Mouse (Mus musculus): ENCODE measurements at regions not wholly inside any gene's neighbourhood (a gene's known extent, or its start where the extent isn't known, plus 50 kb on each side); places are given as distances from the start of the nearest gene placed in this dataset.

GRCm38 (mm10) chr3:35334546-35334945, 419.4 kb upstream of the Atp11b start:
- Histone ChIP-seq H3K27me3 (replicated peaks; ENCODE audit: control insufficient read depth, insufficient read depth, low read length) (no peaks in the 10 kb centered on the region; the same call in 1 of the 2 replicates), H3K4me2 (ENCODE audit: low read length) (no peak overlapping the region), H3K4me3 (ENCODE audit: low read length) (no peak overlapping the region), H3K36me3 (ENCODE audit: control insufficient read depth, insufficient read depth, low read length) (no peaks in the 10 kb centered on the region), H3K9ac (ENCODE audit: low read depth, low read length) (no peak overlapping the region), H3K4me1 (ENCODE audit: control insufficient read depth, insufficient read depth, low read depth, low read length) (peaks cover 8% of the 10 kb centered on the region), H3K27ac (ENCODE audit: low read depth, low read length) (no peak overlapping the region), H3K9me3 (ENCODE audit: control insufficient read depth, low read length) (no peaks in the 10 kb centered on the region)
- ATAC-seq: no peak
- 10% methylated on average over 3 of the region's 3 CpGs for WGBS

GRCm38 (mm10) chr3:35335837-35336236, 418.1 kb upstream of the Atp11b start:
- 30% methylated on average over 5 of the region's 5 CpGs for WGBS
- ATAC-seq: no peak; the same call in 1 of the 2 replicates
- no peak overlapping the region for H3K4me3 ChIP-seq (ENCODE audit: low read length)
- peaks cover 15% of the 10 kb centered on the region for H3K4me1 ChIP-seq (ENCODE audit: control insufficient read depth, insufficient read depth, low read depth, low read length)
- no peaks in the 10 kb centered on the region for H3K9me3 ChIP-seq (ENCODE audit: control insufficient read depth, low read length)
- H3K27me3 ChIP-seq (replicated peaks; ENCODE audit: control insufficient read depth, insufficient read depth, low read length): no peaks in the 10 kb centered on the region; the same call in 1 of the 2 replicates
- H3K27ac ChIP-seq (ENCODE audit: low read depth, low read length): no peak overlapping the region
- H3K9ac ChIP-seq (ENCODE audit: low read depth, low read length): no peak overlapping the region
- H3K4me2 ChIP-seq (ENCODE audit: low read length): no peak overlapping the region
- no peaks in the 10 kb centered on the region for H3K36me3 ChIP-seq (ENCODE audit: control insufficient read depth, insufficient read depth, low read length)

- Histone ChIP-seq H3K27me3 (replicated peaks; ENCODE audit: control insufficient read depth, insufficient read depth, low read length) (0 out of 2 replicates have a peak, but pooled peaks cover 2% of the 10 kb centered on the region), H3K9ac (ENCODE audit: low read depth, low read length) (peak overlapping the region; percentile 62), H3K4me3 (ENCODE audit: low read length) (peak overlapping the region; percentile 42), H3K4me1 (ENCODE audit: control insufficient read depth, insufficient read depth, low read depth, low read length) (peaks cover 19% of the 10 kb centered on the region), H3K36me3 (ENCODE audit: control insufficient read depth, insufficient read depth, low read length) (no peaks in the 10 kb centered on the region), H3K27ac (ENCODE audit: low read depth, low read length) (peak overlapping the region; percentile 81), H3K9me3 (ENCODE audit: control insufficient read depth, low read length) (no peaks in the 10 kb centered on the region), H3K4me2 (ENCODE audit: low read length) (peak overlapping the region; percentile 72)
- peak; percentile 37 for ATAC-seq
- 2% methylated on average over 10 of the region's 10 CpGs for WGBS
Observed at GRCm38 (mm10) chr3:35340525-35340924, 413.4 kb upstream of the Atp11b start.

DNA sequence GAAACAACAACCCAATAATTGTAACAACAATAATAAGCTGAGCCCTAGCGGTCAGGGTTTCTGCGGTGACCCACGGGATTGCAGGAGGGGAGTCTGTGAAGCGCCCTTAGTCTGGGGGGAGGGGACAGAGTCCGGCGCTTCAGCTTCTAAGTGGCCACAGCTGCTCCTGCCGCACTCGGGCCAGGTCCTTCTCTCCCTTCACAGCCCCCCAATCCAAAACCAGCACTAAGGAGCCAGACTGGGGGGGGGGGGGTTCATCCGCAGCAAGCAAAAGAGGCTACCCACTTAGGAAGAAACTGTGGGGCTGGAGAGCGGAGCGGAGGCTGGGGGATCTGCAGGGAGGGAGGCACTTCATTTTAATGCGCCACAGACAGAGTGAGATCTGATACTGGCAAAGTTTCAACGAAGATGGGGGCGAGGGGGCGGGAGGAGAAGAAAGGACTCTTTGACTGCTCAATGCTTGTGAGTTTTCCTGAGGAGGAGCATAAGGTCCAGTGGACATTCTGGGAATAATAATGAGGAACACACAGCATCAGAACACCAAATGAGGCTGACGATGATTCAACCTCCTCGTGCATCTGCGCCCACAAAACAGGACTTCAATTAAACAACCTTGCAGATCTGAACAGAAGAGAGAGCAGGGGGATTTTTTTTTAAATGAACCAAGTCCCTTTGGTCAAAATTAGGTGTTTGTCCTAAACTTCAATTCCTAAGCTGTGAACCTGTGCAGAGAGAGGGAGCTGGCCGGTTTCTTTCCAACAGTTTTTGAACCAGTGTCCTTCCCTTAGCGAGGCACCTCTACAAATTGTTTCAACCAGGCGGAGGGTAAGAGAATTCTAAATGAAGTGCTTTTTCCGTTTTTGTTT, 412.7 kb upstream of the Atp11b start:
- Histone ChIP-seq H3K9me3 (ENCODE audit: control insufficient read depth, low read length) (no peaks in the 10 kb centered on the region), H3K36me3 (ENCODE audit: control insufficient read depth, insufficient read depth, low read length) (no peaks in the 10 kb centered on the region), H3K27ac (ENCODE audit: low read depth, low read length) (peak overlapping the region; percentile 81), H3K4me1 (ENCODE audit: control insufficient read depth, insufficient read depth, low read depth, low read length) (peaks cover 19% of the 10 kb centered on the region), H3K27me3 (replicated peaks; ENCODE audit: control insufficient read depth, insufficient read depth, low read length) (0 out of 2 replicates have a peak, but pooled peaks cover 2% of the 10 kb centered on the region), H3K4me3 (ENCODE audit: low read length) (peak overlapping the region; percentile 42), H3K4me2 (ENCODE audit: low read length) (peak overlapping the region; percentile 72), H3K9ac (ENCODE audit: low read depth, low read length) (peak overlapping the region; percentile 62)
- WGBS: 2% methylated on average over 22 of the region's 22 CpGs
- peak; percentile 96 for ATAC-seq

DNA sequence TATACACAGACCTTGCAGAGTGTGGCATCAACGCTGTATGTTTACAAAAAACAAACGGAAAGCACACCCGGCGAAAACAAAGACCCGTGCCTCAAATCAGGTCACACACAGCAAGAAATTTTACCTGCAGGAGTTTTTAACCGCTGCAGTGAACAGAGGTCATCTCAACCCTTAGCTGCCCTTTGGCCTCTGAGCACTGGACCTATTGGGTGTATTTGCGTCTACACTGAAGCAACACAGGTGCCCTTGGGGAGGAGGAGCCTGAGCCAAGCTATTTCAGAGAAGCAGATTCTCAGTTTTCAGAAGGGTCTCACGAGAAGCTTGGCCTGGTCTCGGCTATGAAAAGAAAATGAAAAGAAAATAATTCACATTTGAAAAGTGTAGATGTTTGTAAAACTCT, 412.1 kb upstream of the Atp11b start:
- H3K4me3 ChIP-seq (ENCODE audit: low read length): no peak overlapping the region; the same call in 1 of the 2 replicates
- peaks cover 19% of the 10 kb centered on the region for H3K4me1 ChIP-seq (ENCODE audit: control insufficient read depth, insufficient read depth, low read depth, low read length)
- H3K36me3 ChIP-seq (ENCODE audit: control insufficient read depth, insufficient read depth, low read length): no peaks in the 10 kb centered on the region
- H3K9ac ChIP-seq (ENCODE audit: low read depth, low read length): peak overlapping the region; percentile 17; the same call in 1 of the 2 replicates
- WGBS: 5% methylated on average over 9 of the region's 9 CpGs
- no peak for ATAC-seq
- peak overlapping the region; percentile 72 for H3K4me2 ChIP-seq (ENCODE audit: low read length)
- H3K9me3 ChIP-seq (ENCODE audit: control insufficient read depth, low read length): no peaks in the 10 kb centered on the region
- peak overlapping the region; percentile 75 for H3K27ac ChIP-seq (ENCODE audit: low read depth, low read length)
- 0 out of 2 replicates have a peak, but pooled peaks cover 2% of the 10 kb centered on the region for H3K27me3 ChIP-seq (replicated peaks; ENCODE audit: control insufficient read depth, insufficient read depth, low read length)

GRCm38 (mm10) chr3:35342584-35342983, 411.3 kb upstream of the Atp11b start:
- Histone ChIP-seq H3K4me2 (ENCODE audit: low read length) (no peak overlapping the region), H3K27ac (ENCODE audit: low read depth, low read length) (peak overlapping the region; percentile 59; the same call in 1 of the 2 replicates)

DNA sequence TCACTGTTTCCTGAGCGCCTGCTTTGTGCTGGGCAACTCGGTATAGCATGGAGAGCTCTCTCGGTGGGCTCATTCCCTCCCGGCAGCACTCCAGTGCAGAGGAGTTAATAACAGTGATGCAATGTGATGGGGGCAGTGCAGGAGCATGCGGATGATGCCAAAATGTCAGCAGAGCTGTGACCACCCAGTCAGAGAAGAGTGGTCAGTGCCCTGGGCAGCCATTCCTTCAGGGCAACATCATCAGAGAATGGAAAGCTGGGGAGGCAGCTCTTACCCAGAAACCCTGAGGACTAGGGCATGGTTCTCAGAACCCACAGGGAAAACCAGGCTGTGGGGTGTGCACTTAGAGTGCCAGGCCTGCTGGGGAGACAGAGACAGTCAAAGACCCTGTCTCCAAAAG, 410.0 kb upstream of the Atp11b start:
- no peak overlapping the region for H3K4me3 ChIP-seq (ENCODE audit: low read length)
- no peak overlapping the region for H3K4me2 ChIP-seq (ENCODE audit: low read length)
- 0 out of 2 replicates have a peak, but pooled peaks cover 2% of the 10 kb centered on the region for H3K27me3 ChIP-seq (replicated peaks; ENCODE audit: control insufficient read depth, insufficient read depth, low read length)
- ATAC-seq: no peak
- WGBS: 51% methylated on average over 5 of the region's 5 CpGs
- no peaks in the 10 kb centered on the region for H3K9me3 ChIP-seq (ENCODE audit: control insufficient read depth, low read length)
- peaks cover 19% of the 10 kb centered on the region for H3K4me1 ChIP-seq (ENCODE audit: control insufficient read depth, insufficient read depth, low read depth, low read length)
- no peak overlapping the region for H3K27ac ChIP-seq (ENCODE audit: low read depth, low read length)
- no peaks in the 10 kb centered on the region for H3K36me3 ChIP-seq (ENCODE audit: control insufficient read depth, insufficient read depth, low read length)
- H3K9ac ChIP-seq (ENCODE audit: low read depth, low read length): no peak overlapping the region

More at GRCm38 (mm10) chr3:35342584-35342983, 411.3 kb upstream of the Atp11b start:
- ATAC-seq: no peak
- Histone ChIP-seq H3K27me3 (replicated peaks; ENCODE audit: control insufficient read depth, insufficient read depth, low read length) (0 out of 2 replicates have a peak, but pooled peaks cover 2% of the 10 kb centered on the region), H3K9ac (ENCODE audit: low read depth, low read length) (no peak overlapping the region), H3K4me3 (ENCODE audit: low read length) (no peak overlapping the region), H3K4me1 (ENCODE audit: control insufficient read depth, insufficient read depth, low read depth, low read length) (peaks cover 19% of the 10 kb centered on the region), H3K9me3 (ENCODE audit: control insufficient read depth, low read length) (no peaks in the 10 kb centered on the region), H3K36me3 (ENCODE audit: control insufficient read depth, insufficient read depth, low read length) (no peaks in the 10 kb centered on the region)
- WGBS: 33% methylated on average over 4 of the region's 4 CpGs

- Histone ChIP-seq H3K36me3 (ENCODE audit: control insufficient read depth, insufficient read depth, low read length) (no peaks in the 10 kb centered on the region), H3K9ac (ENCODE audit: low read depth, low read length) (no peak overlapping the region), H3K4me2 (ENCODE audit: low read length) (no peak overlapping the region), H3K4me3 (ENCODE audit: low read length) (no peak overlapping the region), H3K27me3 (replicated peaks; ENCODE audit: control insufficient read depth, insufficient read depth, low read length) (no peaks in the 10 kb centered on the region), H3K9me3 (ENCODE audit: control insufficient read depth, low read length) (no peaks in the 10 kb centered on the region), H3K4me1 (ENCODE audit: control insufficient read depth, insufficient read depth, low read depth, low read length) (peaks cover 2% of the 10 kb centered on the region; the same call in 1 of the 2 replicates), H3K27ac (ENCODE audit: low read depth, low read length) (no peak overlapping the region)
- 58% methylated on average over 7 of the region's 7 CpGs for WGBS
- ATAC-seq: peak; percentile 35; the same call in 1 of the 2 replicates
Observed at GRCm38 (mm10) chr3:35349114-35349513, 404.8 kb upstream of the Atp11b start.

- Histone ChIP-seq H3K4me2 (ENCODE audit: low read length) (no peak overlapping the region), H3K36me3 (ENCODE audit: control insufficient read depth, insufficient read depth, low read length) (no peaks in the 10 kb centered on the region), H3K27ac (ENCODE audit: low read depth, low read length) (no peak overlapping the region), H3K4me3 (ENCODE audit: low read length) (no peak overlapping the region), H3K4me1 (ENCODE audit: control insufficient read depth, insufficient read depth, low read depth, low read length) (peaks cover 6% of the 10 kb centered on the region; the same call in 1 of the 2 replicates), H3K9ac (ENCODE audit: low read depth, low read length) (no peak overlapping the region), H3K27me3 (replicated peaks; ENCODE audit: control insufficient read depth, insufficient read depth, low read length) (no peaks in the 10 kb centered on the region), H3K9me3 (ENCODE audit: control insufficient read depth, low read length) (no peaks in the 10 kb centered on the region)
- peak; percentile 49; the same call in 1 of the 2 replicates for ATAC-seq
- 67% methylated on average over 9 of the region's 9 CpGs for WGBS
Observed at GRCm38 (mm10) chr3:35353442-35353841, 400.5 kb upstream of the Atp11b start.
